Mouse (Mus musculus): Measurements from ENCODE around the gene Kcnj16. TPM values are rescaled to one million over a fixed set of nuclear protein-coding genes. Genes with fewer than 3 reads are reported as not detected.

Gene Kcnj16
- polyA plus RNA-seq (2012) = not detected in 2 replicates

- H3K36me3 ChIP-seq (ENCODE audit: control insufficient read depth) = no peaks in the 10 kb centered on the region
- no peaks in the 10 kb centered on the region for H3K4me1 ChIP-seq (ENCODE audit: control insufficient read depth)
- no peaks in the 10 kb centered on the region for H3K27me3 ChIP-seq (ENCODE audit: control insufficient read depth)
- no peak for TF ChIP-seq TAL1 (IDR thresholded peaks at IDR 0.05; ENCODE audit: low read length)
- TF ChIP-seq GATA1 (IDR thresholded peaks at IDR 0.05; ENCODE audit: low read length) = no peak
- no peaks in the 10 kb centered on the region for H3K9me3 ChIP-seq (ENCODE audit: control insufficient read depth, low read length)
- no peak within 1 kb of the TSS for H3K4me3 ChIP-seq (replicated peaks)
Observed at GRCm38 (mm10) chr11:110967762-110968135, at the start of gene Kcnj16. Gene Kcnj16 (plus strand): TSS chr11:110968033.

- H3K9me3 ChIP-seq (ENCODE audit: control insufficient read depth, low read length) = no peaks in the 10 kb centered on the region
- TF ChIP-seq GATA1 (IDR thresholded peaks at IDR 0.05; ENCODE audit: low read length) = no peak
- no peak for TF ChIP-seq TAL1 (IDR thresholded peaks at IDR 0.05; ENCODE audit: low read length)
- no peak overlapping the region for H3K4me3 ChIP-seq (replicated peaks)
- H3K4me1 ChIP-seq (ENCODE audit: control insufficient read depth) = no peaks in the 10 kb centered on the region
- no peaks in the 10 kb centered on the region for H3K27me3 ChIP-seq (ENCODE audit: control insufficient read depth)
- H3K36me3 ChIP-seq (ENCODE audit: control insufficient read depth) = no peaks in the 10 kb centered on the region
Observed at GRCm38 (mm10) chr11:110918808-110919465, 48.9 kb upstream of the Kcnj16 start.

- H3K27me3 ChIP-seq (ENCODE audit: control insufficient read depth) = no peaks in the 10 kb centered on the region
- H3K9me3 ChIP-seq (ENCODE audit: control insufficient read depth, low read length) = no peaks in the 10 kb centered on the region
- TF ChIP-seq GATA1 (IDR thresholded peaks at IDR 0.05; ENCODE audit: low read length) (no peak), TAL1 (IDR thresholded peaks at IDR 0.05; ENCODE audit: low read length) (no peak)
- H3K4me1 ChIP-seq (ENCODE audit: control insufficient read depth) = no peaks in the 10 kb centered on the region
- no peaks in the 10 kb centered on the region for H3K36me3 ChIP-seq (ENCODE audit: control insufficient read depth)
- no peak overlapping the region for H3K4me3 ChIP-seq (replicated peaks)
Observed at GRCm38 (mm10) chr11:110935699-110936098, 32.1 kb upstream of the Kcnj16 start.

GRCm38 (mm10) chr11:110942280-110942679 is 25.6 kb upstream of the Kcnj16 start:
- Histone ChIP-seq H3K36me3 (ENCODE audit: control insufficient read depth) (no peaks in the 10 kb centered on the region), H3K9me3 (ENCODE audit: control insufficient read depth, low read length) (no peaks in the 10 kb centered on the region), H3K27me3 (ENCODE audit: control insufficient read depth) (no peaks in the 10 kb centered on the region), H3K4me3 (replicated peaks) (no peak overlapping the region), H3K4me1 (ENCODE audit: control insufficient read depth) (no peaks in the 10 kb centered on the region)
- TF ChIP-seq GATA1 (IDR thresholded peaks at IDR 0.05; ENCODE audit: low read length) = no peak

DNA sequence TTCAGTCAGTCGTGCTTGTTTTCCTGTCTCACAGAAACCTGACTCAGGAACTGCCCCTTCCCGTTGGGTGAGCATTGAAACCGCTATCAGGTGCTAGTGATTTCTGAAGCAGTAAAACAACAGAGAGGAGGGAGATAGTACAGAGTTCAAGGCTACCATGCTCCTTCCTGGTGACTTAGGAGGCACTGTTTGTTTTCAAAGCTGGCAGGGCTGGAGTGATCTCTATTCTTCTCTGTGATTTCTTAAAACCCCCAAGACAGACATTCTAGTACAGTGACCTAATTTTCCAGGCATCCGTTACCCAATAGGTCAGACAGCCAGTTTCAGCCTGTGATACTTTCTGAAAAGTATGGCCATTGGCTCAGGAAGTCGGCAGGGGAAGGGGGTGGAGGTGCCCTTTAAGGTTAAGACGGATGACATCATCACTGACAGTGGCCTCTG is 25.1 kb upstream of the Kcnj16 start:
- Histone ChIP-seq H3K27me3 (ENCODE audit: control insufficient read depth) (no peaks in the 10 kb centered on the region), H3K4me1 (ENCODE audit: control insufficient read depth) (no peaks in the 10 kb centered on the region), H3K9me3 (ENCODE audit: control insufficient read depth, low read length) (no peaks in the 10 kb centered on the region), H3K36me3 (ENCODE audit: control insufficient read depth) (no peaks in the 10 kb centered on the region), H3K4me3 (replicated peaks) (no peak overlapping the region)
- TF ChIP-seq TAL1 (IDR thresholded peaks at IDR 0.05; ENCODE audit: low read length) (no peak), GATA1 (IDR thresholded peaks at IDR 0.05; ENCODE audit: low read length) (no peak)

DNA sequence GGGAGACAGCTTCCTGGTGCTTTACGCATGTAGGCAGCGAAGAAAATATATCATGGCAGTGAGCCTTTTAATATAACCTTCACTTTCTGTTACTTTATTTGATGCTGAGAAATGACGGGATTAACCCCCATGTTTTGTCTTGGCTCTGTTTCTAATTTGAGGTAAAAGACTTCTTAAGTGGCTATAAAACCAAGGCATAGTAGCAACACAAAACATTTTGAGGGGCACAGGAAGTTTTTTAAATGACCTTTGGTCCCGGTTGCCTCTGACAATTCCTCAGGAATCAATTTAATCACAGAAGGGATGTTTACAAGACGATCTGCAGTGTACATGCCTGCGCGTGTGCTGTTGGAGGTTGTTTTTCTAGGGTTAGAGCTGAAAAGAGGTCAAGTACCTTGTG is 11.2 kb upstream of the Kcnj16 start:
- H3K36me3 ChIP-seq (ENCODE audit: control insufficient read depth) = no peaks in the 10 kb centered on the region
- H3K4me3 ChIP-seq (replicated peaks) = no peak overlapping the region
- no peaks in the 10 kb centered on the region for H3K4me1 ChIP-seq (ENCODE audit: control insufficient read depth)
- no peaks in the 10 kb centered on the region for H3K9me3 ChIP-seq (ENCODE audit: control insufficient read depth, low read length)
- H3K27me3 ChIP-seq (ENCODE audit: control insufficient read depth) = no peaks in the 10 kb centered on the region
- no peak for TF ChIP-seq GATA1 (IDR thresholded peaks at IDR 0.05; ENCODE audit: low read length)
- TF ChIP-seq TAL1 (IDR thresholded peaks at IDR 0.05; ENCODE audit: low read length) = no peak

GRCm38 (mm10) chr11:110961592-110962021 is 6.2 kb upstream of the Kcnj16 start:
- Histone ChIP-seq H3K4me3 (replicated peaks) (no peak overlapping the region), H3K9me3 (ENCODE audit: control insufficient read depth, low read length) (no peaks in the 10 kb centered on the region), H3K4me1 (ENCODE audit: control insufficient read depth) (no peaks in the 10 kb centered on the region), H3K36me3 (ENCODE audit: control insufficient read depth) (no peaks in the 10 kb centered on the region), H3K27me3 (ENCODE audit: control insufficient read depth) (no peaks in the 10 kb centered on the region)
- TF ChIP-seq GATA1 (IDR thresholded peaks at IDR 0.05; ENCODE audit: low read length) = no peak
- TF ChIP-seq TAL1 (IDR thresholded peaks at IDR 0.05; ENCODE audit: low read length) = no peak

GRCm38 (mm10) chr11:110967019-110967761 is 643 bp upstream of the Kcnj16 start:
- Histone ChIP-seq H3K4me1 (ENCODE audit: control insufficient read depth) (no peaks in the 10 kb centered on the region), H3K9me3 (ENCODE audit: control insufficient read depth, low read length) (no peaks in the 10 kb centered on the region), H3K36me3 (ENCODE audit: control insufficient read depth) (no peaks in the 10 kb centered on the region)

DNA sequence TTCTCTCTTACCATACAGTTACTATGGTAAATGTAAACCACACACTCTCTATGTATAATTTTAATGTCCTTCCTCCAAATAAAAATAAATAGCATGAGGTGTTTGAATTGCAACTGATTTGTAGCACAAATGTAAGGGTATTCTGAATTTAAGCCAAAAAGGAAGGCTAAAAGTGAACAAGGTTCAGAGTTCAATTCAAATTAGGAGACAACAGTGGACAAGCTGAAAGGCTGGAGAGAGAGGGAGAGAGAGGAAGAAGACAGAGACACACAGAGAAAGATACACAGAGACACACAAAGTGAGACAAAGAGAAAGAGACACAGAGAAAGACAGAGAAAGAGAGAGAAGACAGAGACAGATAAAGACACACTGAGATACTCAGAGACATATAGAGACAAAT is 1.1 kb downstream of the Kcnj16 start:
- Histone ChIP-seq H3K4me3 (replicated peaks) (no peak overlapping the region), H3K36me3 (ENCODE audit: control insufficient read depth) (no peaks in the 10 kb centered on the region), H3K27me3 (ENCODE audit: control insufficient read depth) (no peaks in the 10 kb centered on the region), H3K9me3 (ENCODE audit: control insufficient read depth, low read length) (no peaks in the 10 kb centered on the region), H3K4me1 (ENCODE audit: control insufficient read depth) (no peaks in the 10 kb centered on the region)
- TF ChIP-seq TAL1 (IDR thresholded peaks at IDR 0.05; ENCODE audit: low read length) = no peak
- TF ChIP-seq GATA1 (IDR thresholded peaks at IDR 0.05; ENCODE audit: low read length) = no peak

More at GRCm38 (mm10) chr11:110967019-110967761, 643 bp upstream of the Kcnj16 start:
- TF ChIP-seq GATA1 (IDR thresholded peaks at IDR 0.05; ENCODE audit: low read length) (no peak), TAL1 (IDR thresholded peaks at IDR 0.05; ENCODE audit: low read length) (no peak)
- Histone ChIP-seq H3K4me3 (replicated peaks) (no peak overlapping the region), H3K27me3 (ENCODE audit: control insufficient read depth) (no peaks in the 10 kb centered on the region)

Measured in erythroblast, embryonic 14.5 days (primary cell).